Mouse (Mus musculus) stomach, embryonic 14.5 days (tissue): ENCODE measurements around the gene Ski. TPM values are rescaled to one million over a fixed set of nuclear protein-coding genes. Genes with fewer than 3 reads are reported as not detected.

Experiments
- ATAC-seq: fragments of 200-750 bp; cut with Nextera tagmentation; 2 replicates; pipeline ENCODE4 v1.8.0; 2017; ENCODE audit warnings: low read depth, moderate TSS enrichment; ENCODE audit not compliant: insufficient number of reproducible peaks, insufficient read depth, low FRiP score
- H3K27ac ChIP-seq: fragments of 300-500 bp; sonication (generic); 2 replicates; pipeline ENCODE4 v1.5.1; 2014; ENCODE audit warnings: mild to moderate bottlenecking, low read length, moderate library complexity, mixed read lengths
- H3K27me3 ChIP-seq: fragments of 300-500 bp; sonication (generic); 2 replicates; pipeline ENCODE4 v1.6.1; 2014; ENCODE audit warnings: low read length, control low read depth, mixed read lengths; ENCODE audit not compliant: control insufficient read depth, insufficient read depth
- H3K36me3 ChIP-seq: fragments of 300-500 bp; sonication (generic); 2 replicates; pipeline ENCODE4 v1.6.1; 2014; ENCODE audit warnings: mild to moderate bottlenecking, control low read depth, low read length, moderate library complexity, mixed read lengths; ENCODE audit not compliant: control insufficient read depth, insufficient read depth
- H3K4me1 ChIP-seq: fragments of 300-500 bp; sonication (generic); 2 replicates; pipeline ENCODE4 v1.6.1; 2014; ENCODE audit warnings: low read length, control low read depth, mixed read lengths; ENCODE audit not compliant: control insufficient read depth, insufficient read depth
- H3K4me2 ChIP-seq: fragments of 300-500 bp; sonication (generic); replicated peaks from 2 replicates; pipeline ENCODE4 v1.6.1; 2014; ENCODE audit warnings: low read depth, low read length, control low read depth
- H3K4me3 ChIP-seq: fragments of 300-500 bp; sonication (generic); 2 replicates; pipeline ENCODE4 v1.5.1; 2014; ENCODE audit warnings: low read depth, low read length, control low read depth
- H3K9ac ChIP-seq: fragments of 300-500 bp; sonication (generic); replicated peaks from 2 replicates; pipeline ENCODE4 v1.6.1; 2014; ENCODE audit warnings: low read depth, mild to moderate bottlenecking, control low read depth, low read length, moderate library complexity, mixed read lengths
- H3K9me3 ChIP-seq: fragments of 300-500 bp; sonication (generic); 2 replicates; pipeline ENCODE4 v1.6.1; 2016; ENCODE audit warnings: low read depth, low read length, control low read depth; ENCODE audit not compliant: control insufficient read depth
- WGBS: fragments of 180-500 bp; shearing (Covaris S2); extraction: QIAGEN DNeasy Blood & Tissue Kit; methylation state at CpG from one replicate; pipeline ENCODE4 v1.1.7; 2014; 5-methylcytosine and 5-hydroxymethylcytosine counted together
- polyA plus RNA-seq: library from polyadenylated mRNA; unstranded; fragments of >200 nt; fragmentation: Nextera tagmentation; extraction: Ambion mirVana; gene quantifications from 2 replicates; pipeline ENCODE4 v1.2.1, GENCODE M21; 2014

Ski gene
- polyA plus RNA-seq, 1 experiment from 2014 or later, result 32.0 TPM

- no peak overlapping the region for H3K9ac ChIP-seq
- peaks cover 60% of the 10 kb centered on the region for H3K4me1 ChIP-seq
- no peak overlapping the region for H3K27ac ChIP-seq
- H3K9me3 ChIP-seq, result no peaks in the 10 kb centered on the region
- no peak overlapping the region for H3K4me2 ChIP-seq
- no peak for ATAC-seq
- no peak overlapping the region for H3K4me3 ChIP-seq
- H3K27me3 ChIP-seq, result no peaks in the 10 kb centered on the region
- WGBS, result 81% methylated on average over 5 of the region's 5 CpGs
- H3K36me3 ChIP-seq, result no peaks in the 10 kb centered on the region
These were observed 50.3 kb downstream of the Ski start for GRCm38 (mm10) chr4:155171961-155172533.

GRCm38 (mm10) chr4:155170614-155171212, 51.7 kb downstream of the Ski start:
- H3K36me3 ChIP-seq, result no peaks in the 10 kb centered on the region
- no peak for ATAC-seq
- H3K4me3 ChIP-seq, result no peak overlapping the region
- no peak overlapping the region for H3K27ac ChIP-seq
- peaks cover 51% of the 10 kb centered on the region for H3K4me1 ChIP-seq
- no peak overlapping the region for H3K4me2 ChIP-seq
- 74% methylated on average over 8 of the region's 8 CpGs for whole genome bisulfite sequencing
- no peaks in the 10 kb centered on the region for H3K9me3 ChIP-seq
- no peak overlapping the region for H3K9ac ChIP-seq
- H3K27me3 ChIP-seq, result no peaks in the 10 kb centered on the region

- ATAC-seq, result no peak
- 92% methylated on average over 8 of the region's 8 CpGs for WGBS
- H3K27ac ChIP-seq, result no peak overlapping the region
- H3K9ac ChIP-seq, result no peak overlapping the region
- 0 out of 2 replicates have a peak, but pooled peaks cover 3% of the 10 kb centered on the region for H3K9me3 ChIP-seq
- no peaks in the 10 kb centered on the region for H3K27me3 ChIP-seq
- H3K4me1 ChIP-seq, result peaks cover 47% of the 10 kb centered on the region
- no peaks in the 10 kb centered on the region for H3K36me3 ChIP-seq
- no peak overlapping the region for H3K4me3 ChIP-seq
- H3K4me2 ChIP-seq, result no peak overlapping the region
These were observed 53.5 kb downstream of the Ski start for GRCm38 (mm10) chr4:155168835-155169252.

DNA sequence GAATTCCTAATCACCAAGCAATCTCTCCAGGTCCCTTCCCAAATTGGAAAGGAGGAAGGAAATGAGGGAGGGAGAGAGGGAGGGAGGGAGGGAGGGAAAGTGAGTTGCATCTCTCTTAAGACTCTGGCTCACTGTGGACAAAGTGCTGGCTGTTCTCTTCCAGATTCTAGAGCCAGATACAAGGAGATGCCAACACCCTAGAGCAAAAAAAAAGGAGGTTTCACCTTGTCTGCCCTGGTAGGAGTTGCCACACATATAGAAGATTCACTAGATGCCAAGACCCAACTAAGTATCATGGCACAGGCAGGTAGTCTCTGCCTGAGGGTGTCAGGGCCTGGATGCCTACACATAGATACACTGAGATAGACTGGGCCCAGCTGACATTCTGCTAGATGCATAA, 56.5 kb downstream of the Ski start:
- H3K9me3 ChIP-seq, result 0 out of 2 replicates have a peak, but pooled peaks cover 3% of the 10 kb centered on the region
- no peak for ATAC-seq
- H3K27ac ChIP-seq, result no peak overlapping the region
- H3K9ac ChIP-seq, result no peak overlapping the region
- H3K36me3 ChIP-seq, result no peaks in the 10 kb centered on the region
- no peak overlapping the region for H3K4me3 ChIP-seq
- no peaks in the 10 kb centered on the region for H3K27me3 ChIP-seq
- H3K4me1 ChIP-seq, result peaks cover 46% of the 10 kb centered on the region
- H3K4me2 ChIP-seq, result no peak overlapping the region

GRCm38 (mm10) chr4:155164550-155164949, 57.8 kb downstream of the Ski start:
- Histone ChIP-seq H3K9me3 (0 out of 2 replicates have a peak, but pooled peaks cover 3% of the 10 kb centered on the region), H3K36me3 (peaks cover 2% of the 10 kb centered on the region), H3K27me3 (no peaks in the 10 kb centered on the region), H3K4me3 (no peak overlapping the region), H3K4me2 (no peak overlapping the region), H3K9ac (no peak overlapping the region), H3K4me1 (peaks cover 40% of the 10 kb centered on the region), H3K27ac (no peak overlapping the region)
- WGBS, result 77% methylated on average over 6 of the region's 6 CpGs
- ATAC-seq, result no peak

- 61% methylated on average over 8 of the region's 8 CpGs for WGBS
- Histone ChIP-seq H3K27ac (peak overlapping the region; percentile 58; the same call in 1 of the 2 replicates), H3K4me3 (no peak overlapping the region), H3K9me3 (0 out of 2 replicates have a peak, but pooled peaks cover 3% of the 10 kb centered on the region), H3K27me3 (no peaks in the 10 kb centered on the region), H3K36me3 (peaks cover 10% of the 10 kb centered on the region), H3K4me1 (peaks cover 37% of the 10 kb centered on the region), H3K4me2 (no peak overlapping the region), H3K9ac (0 out of 2 replicates have a peak overlapping the region, but pooled peaks have one; percentile 14)
- ATAC-seq, result no peak
These were observed 58.7 kb downstream of the Ski start for GRCm38 (mm10) chr4:155163685-155164084.

DNA sequence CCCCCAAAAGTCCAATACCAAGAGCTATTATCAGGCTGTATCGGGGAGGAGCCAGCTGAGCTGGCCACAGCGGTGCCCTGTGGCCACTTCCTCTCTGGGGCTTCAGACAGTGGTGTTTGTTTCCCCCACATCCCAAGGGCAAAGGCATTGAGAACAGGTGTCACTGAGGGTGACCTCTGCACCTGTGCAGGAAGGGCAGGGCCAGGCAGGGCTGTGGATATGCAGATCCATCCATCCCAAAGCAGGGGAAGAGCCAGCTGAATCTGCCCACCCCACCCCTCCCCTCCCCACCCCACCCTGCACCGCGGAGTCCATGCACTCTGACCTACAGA, 59.1 kb downstream of the Ski start:
- Histone ChIP-seq H3K36me3 (peaks cover 14% of the 10 kb centered on the region), H3K4me2 (no peak overlapping the region), H3K9ac (no peak overlapping the region), H3K27ac (peak overlapping the region; percentile 58; the same call in 1 of the 2 replicates), H3K27me3 (no peaks in the 10 kb centered on the region), H3K4me1 (peaks cover 37% of the 10 kb centered on the region), H3K9me3 (0 out of 2 replicates have a peak, but pooled peaks cover 3% of the 10 kb centered on the region), H3K4me3 (no peak overlapping the region)
- WGBS, result 27% methylated on average over 4 of the region's 4 CpGs
- ATAC-seq, result no peak

DNA sequence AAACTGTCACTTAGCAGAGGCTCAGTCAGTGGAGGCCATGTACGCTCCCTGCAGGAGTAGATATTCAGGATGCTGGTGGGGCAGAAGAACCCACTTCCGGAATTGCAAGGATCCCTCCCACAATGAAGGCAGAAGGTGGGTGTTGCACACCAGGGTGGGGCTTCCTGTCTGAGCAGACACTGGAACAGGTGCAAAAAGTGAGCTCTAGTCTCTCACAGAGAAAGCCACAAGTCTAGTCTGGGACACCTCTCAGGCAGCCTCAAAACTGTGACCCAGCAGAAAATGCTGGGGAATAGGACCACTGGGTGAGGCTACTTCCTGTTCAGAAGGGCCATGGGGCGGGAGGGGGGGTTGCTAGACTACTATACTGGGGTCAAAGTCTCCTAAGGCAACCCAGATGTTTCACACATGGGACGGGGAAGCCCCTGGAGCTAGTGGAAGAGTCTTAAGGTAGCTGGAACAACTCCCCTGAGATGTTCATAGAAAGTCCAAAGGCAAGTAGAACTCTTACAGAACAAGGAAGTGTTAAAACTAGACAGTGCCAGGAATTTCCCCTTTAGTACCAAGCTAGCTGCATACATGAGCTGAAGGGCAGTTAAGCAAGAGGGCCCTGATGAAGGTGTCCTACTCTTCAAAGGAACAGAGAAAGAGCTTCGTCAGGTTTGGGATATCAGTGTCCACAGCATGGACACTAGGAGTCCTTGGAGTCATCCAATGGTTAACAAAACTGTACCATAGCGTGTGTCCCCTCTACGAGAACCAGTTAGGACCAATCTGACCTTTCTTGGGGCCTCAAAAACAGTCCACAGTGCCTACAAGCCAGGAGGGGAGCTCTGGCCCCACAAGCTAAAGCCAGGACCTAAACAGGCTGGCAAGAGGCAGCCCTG, 59.7 kb downstream of the Ski start:
- Histone ChIP-seq H3K36me3 (peaks cover 20% of the 10 kb centered on the region), H3K9me3 (0 out of 2 replicates have a peak, but pooled peaks cover 3% of the 10 kb centered on the region), H3K9ac (no peak overlapping the region), H3K4me3 (no peak overlapping the region), H3K27ac (peak overlapping the region; percentile 58; the same call in 1 of the 2 replicates), H3K4me1 (peaks cover 37% of the 10 kb centered on the region), H3K27me3 (no peaks in the 10 kb centered on the region), H3K4me2 (no peak overlapping the region)
- WGBS, result 67% methylated on average over 7 of the region's 7 CpGs
- ATAC-seq, result no peak
